9 mouse cellular contexts compared by ENCODE assay signal in the genomic region with DNA sequence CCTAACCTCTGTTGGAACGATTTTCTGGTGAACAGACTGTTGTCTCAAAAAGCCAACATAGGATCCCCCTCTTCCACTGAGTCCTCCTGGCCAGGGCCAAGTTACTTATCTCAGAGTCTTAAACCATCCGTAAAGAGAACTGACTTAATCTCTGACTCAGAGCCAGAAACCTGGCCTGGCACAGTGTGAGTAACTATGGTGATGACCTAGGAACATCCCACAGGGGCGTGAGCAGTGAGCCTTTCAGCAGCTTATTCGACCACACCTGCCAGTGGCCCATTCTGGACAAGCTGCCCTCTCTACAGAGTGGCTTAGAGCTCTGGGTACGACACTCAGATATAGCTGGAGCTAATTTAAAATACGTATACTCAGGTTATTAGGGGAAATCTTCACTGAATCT. TPM values are rescaled to one million over a fixed set of nuclear protein-coding genes. Genes with fewer than 3 reads are reported as not detected.
DNase-seq lines count a peak whose midpoint lies in the region; ATAC-seq lines count a peak whose summit lies in the region.
"Had no signal": no experiment of that assay in that cellular context is flagged by ENCODE, and none has a peak within 500 bp of the region (broad histone marks: within the 10 kb centered on the region; RNA-seq: fewer than 3 reads in every experiment).

No protein-coding gene starts in this region.

- no peaks in the 10 kb centered on the region for H3K27me3 ChIP-seq in heart, embryonic 12.5 days (replicated peaks)
- H3K27me3 ChIP-seq: lung, embryonic 15.5 days had no signal

- no peaks in the 10 kb centered on the region for H3K36me3 ChIP-seq in heart, embryonic 12.5 days
- H3K36me3 ChIP-seq: lung, embryonic 15.5 days had no signal

- H3K4me2 ChIP-seq in heart, embryonic 12.5 days: no peak overlapping the region
- H3K4me2 ChIP-seq: lung, embryonic 15.5 days had no signal

- no peak for DNase-seq in heart, adult 9 months (ENCODE audit: low spot score in 2 of 2)
- peak; percentile 86 to 87 for DNase-seq in cerebellum, postnatal 14 days
- peak; percentile 61 for DNase-seq in kidney, postnatal 14 days
- no peak for DNase-seq in gastrocnemius, postnatal 10 days
- no peak for DNase-seq in layer of hippocampus, postnatal 25 days (ENCODE audit: extremely low spot score in 1 of 2, low spot score in 1 of 2)
- DNase-seq in right cerebral cortex, postnatal 25 days: no peak

- 28% methylated on average over 6 of the region's 6 CpGs for WGBS in heart, embryonic 12.5 days

- no peak overlapping the region for H3K9ac ChIP-seq in heart, embryonic 12.5 days
- H3K9ac ChIP-seq: lung, embryonic 15.5 days had no signal

- H3K9me3 ChIP-seq in heart, embryonic 12.5 days (replicated peaks): peaks cover 5% of the 10 kb centered on the region; the same call in 1 of the 2 replicates
- H3K9me3 ChIP-seq: lung, embryonic 15.5 days had no signal

- H3K4me1 ChIP-seq in heart, embryonic 12.5 days (replicated peaks): peaks cover 28% of the 10 kb centered on the region

- ATAC-seq in heart, embryonic 12.5 days (ENCODE audit: insufficient number of reproducible peaks, low FRiP score): peak; percentile 44; the same call in 1 of the 2 replicates
- peak; percentile 40 for ATAC-seq in CD4-positive, CD25-positive, alpha-beta regulatory T cell, adult 4 months

- no peak overlapping the region for H3K4me3 ChIP-seq in heart, embryonic 12.5 days
- H3K4me3 ChIP-seq: lung, embryonic 15.5 days had no signal

- H3K27ac ChIP-seq in heart, embryonic 12.5 days (ENCODE audit: poor library complexity, severe bottlenecking): no peak overlapping the region
- H3K27ac ChIP-seq: lung, embryonic 15.5 days had no signal

RNA-seq across cellular contexts. Expression of gene C1qtnf9, which starts 41.8 kb away (rescaled TPM):
- 0.20 TPM in 1 of 2 replicates, not detected in the other for polyA plus RNA-seq in heart, embryonic 12.5 days (2016; fragmentation: Nextera tagmentation; extraction: Ambion mirVana)
- polyA plus RNA-seq in CD4-positive, CD25-positive, alpha-beta regulatory T cell, adult 4 months (2017; shearing (Covaris generic)): under 1 TPM in 1 of 2 experiments, not detected in 1; 0.39 TPM
- total RNA-seq in gastrocnemius, postnatal 10 days (2021): 10 to 100 TPM; 31.2 to 32.2 TPM
- under 1 TPM; 0.31 to 0.42 TPM for total RNA-seq in layer of hippocampus, postnatal 25 days (2021)

RNA-seq across cellular contexts. Expression of gene Mipep, which starts 58.3 kb away (rescaled TPM):
- 29.5 and 31.4 TPM in 2 replicates for polyA plus RNA-seq in heart, embryonic 12.5 days (2016; fragmentation: Nextera tagmentation; extraction: Ambion mirVana)
- 1 to 10 TPM; 1.6 to 1.8 TPM for polyA plus RNA-seq in CD4-positive, CD25-positive, alpha-beta regulatory T cell, adult 4 months (2017; shearing (Covaris generic))
- total RNA-seq in gastrocnemius, postnatal 10 days (2021): 10 to 100 TPM; 24.5 to 26.4 TPM
- 10 to 100 TPM; 30.1 to 31.9 TPM for total RNA-seq in layer of hippocampus, postnatal 25 days (2021)

Comparison
In these comparisons a context has a peak if more than half of its experiments do, and no peak if none do; other contexts are left out.
1. DNase-seq: peak in cerebellum, postnatal 14 days (2 of 2) and kidney, postnatal 14 days (single experiment); none in heart, adult 9 months (0 of 2), gastrocnemius, postnatal 10 days (single experiment), layer of hippocampus, postnatal 25 days (0 of 2) and right cerebral cortex, postnatal 25 days (single experiment).
2. RNA of gene C1qtnf9, which starts 41.8 kb away (total RNA-seq): 31.2 to 32.2 TPM in gastrocnemius, postnatal 10 days; 0.31 to 0.42 TPM in layer of hippocampus, postnatal 25 days; every median in the first group is over 10 times any median in the second.